ENCODE assay signal across 8 mouse cellular contexts in the genomic region with DNA sequence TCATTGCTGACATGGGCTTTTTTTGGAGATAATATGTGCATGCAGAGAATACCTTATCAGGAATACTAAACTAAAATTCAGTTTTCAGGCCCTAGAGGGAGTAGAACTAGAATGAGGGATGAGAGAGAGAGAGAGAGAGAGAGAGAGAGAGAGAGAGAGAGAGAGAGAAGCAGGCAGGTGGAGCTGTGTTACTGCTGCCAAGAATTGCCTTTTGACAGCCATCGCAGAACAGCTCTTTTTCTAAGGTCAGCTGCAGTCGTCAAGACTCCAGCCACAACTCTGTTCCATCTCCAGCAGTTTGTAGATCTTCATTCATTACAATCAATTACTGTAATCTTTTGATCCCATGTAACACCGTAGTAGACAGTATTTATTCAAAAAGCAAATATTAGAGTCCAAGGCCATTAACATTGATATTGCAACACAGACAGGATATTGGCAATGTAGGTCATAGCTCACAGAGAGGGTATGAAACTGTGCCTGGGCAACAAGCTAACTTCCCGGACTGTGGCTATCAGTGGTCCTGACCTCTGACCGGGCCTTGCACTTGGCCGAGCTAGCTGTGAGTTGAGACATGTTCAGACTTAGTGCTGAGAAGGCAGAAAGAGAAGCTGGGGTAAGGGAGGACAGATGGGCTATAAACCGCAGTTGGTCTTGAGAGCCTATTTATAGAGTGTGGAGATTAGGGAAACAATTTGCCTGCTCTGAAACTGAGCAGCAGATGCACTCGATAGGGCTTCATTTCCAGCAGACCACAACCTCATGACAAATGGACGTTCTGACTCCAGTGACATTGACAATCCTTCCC. TPM values are rescaled to one million over a fixed set of nuclear protein-coding genes. Genes with fewer than 3 reads are reported as not detected.
DNase-seq lines count a peak whose midpoint lies in the region; ATAC-seq and TF ChIP-seq lines count a peak whose summit lies in the region.

No protein-coding gene starts in this region.

- no peak overlapping the region for H3K4me3 ChIP-seq in intestine, postnatal 0 days (ENCODE audit: low read depth, low read length)
- H3K4me3 ChIP-seq in forebrain, embryonic 13.5 days = no peak overlapping the region

- peak; percentile 56 for DNase-seq in layer of hippocampus, adult 11-12 months (ENCODE audit: low spot score)
- no peak for DNase-seq in layer of hippocampus, postnatal 25 days (ENCODE audit: extremely low spot score in 1 of 2, low spot score in 1 of 2)
- peak; percentile 49 for DNase-seq in adrenal gland, postnatal 14 days
- DNase-seq in gastrocnemius, adult 8-10 months (ENCODE audit: low spot score in 2 of 2) = peak; percentile 72 to 81
- DNase-seq in lung, postnatal 4 days = peak; percentile 48 to 80
- DNase-seq in c-Kit-positive CD71-positive TER-119-positive erythroid progenitor cells, embryonic 14.5 days (ENCODE audit: low spot score) = no peak

- H3K9ac ChIP-seq in intestine, postnatal 0 days (ENCODE audit: low read depth, low read length) = no peak overlapping the region
- H3K9ac ChIP-seq in forebrain, embryonic 13.5 days = no peak overlapping the region

- H3K36me3 ChIP-seq in intestine, postnatal 0 days (ENCODE audit: control insufficient read depth, insufficient read depth) = no peaks in the 10 kb centered on the region
- no peaks in the 10 kb centered on the region for H3K36me3 ChIP-seq in forebrain, embryonic 13.5 days (ENCODE audit: poor library complexity, severe bottlenecking)

- H3K9me3 ChIP-seq in intestine, postnatal 0 days (ENCODE audit: control insufficient read depth) = no peaks in the 10 kb centered on the region
- H3K9me3 ChIP-seq in forebrain, embryonic 13.5 days (replicated peaks) = no peaks in the 10 kb centered on the region

- no peaks in the 10 kb centered on the region for H3K27me3 ChIP-seq in intestine, postnatal 0 days (replicated peaks; ENCODE audit: control insufficient read depth, insufficient read depth, low read length)
- no peaks in the 10 kb centered on the region for H3K27me3 ChIP-seq in forebrain, embryonic 13.5 days

- H3K4me1 ChIP-seq in intestine, postnatal 0 days (replicated peaks; ENCODE audit: control insufficient read depth, insufficient read depth, low read length) = no peaks in the 10 kb centered on the region
- no peaks in the 10 kb centered on the region for H3K4me1 ChIP-seq in forebrain, embryonic 13.5 days

- 25% methylated on average over 9 of the region's 9 CpGs for WGBS in intestine, postnatal 0 days
- 77% methylated on average over 9 of the region's 9 CpGs for WGBS in forebrain, embryonic 13.5 days

- peak overlapping the region; percentile 13; the same call in 1 of the 2 replicates for H3K4me2 ChIP-seq in intestine, postnatal 0 days (replicated peaks; ENCODE audit: low read depth)
- H3K4me2 ChIP-seq in forebrain, embryonic 13.5 days = no peak overlapping the region

- peak; percentile 84 for ATAC-seq in intestine, postnatal 0 days
- ATAC-seq in forebrain, embryonic 13.5 days = no peak

- H3K27ac ChIP-seq in intestine, postnatal 0 days (ENCODE audit: low read depth, low read length) = peak overlapping the region; percentile 36; the same call in 1 of the 2 replicates
- no peak overlapping the region for H3K27ac ChIP-seq in forebrain, embryonic 13.5 days

- TF ChIP-seq CTCF in intestine, postnatal 0 days (IDR thresholded peaks at IDR 0.05; ENCODE audit: low read depth) = peak; percentile 16; the same call in 1 of the 2 replicates

RNA-seq across cellular contexts. Expression of gene 4931440F15Rik, which starts 17.1 kb away (rescaled TPM):
- total RNA-seq in layer of hippocampus, postnatal 25 days (2021) = 1 to 10 TPM; 2.3 to 3.6 TPM
- total RNA-seq in adrenal gland, postnatal 14 days (2021) = 0.53 and 0.56 TPM in 2 replicates
- total RNA-seq in gastrocnemius, adult 8-10 months (2022) = 1 to 10 TPM; 2.0 to 2.9 (median 2.5) TPM
- 0.09 and 0.12 TPM in 2 replicates for polyA plus RNA-seq in intestine, postnatal 0 days (2015; fragmentation: Nextera tagmentation; extraction: Ambion mirVana)
- 0.28 and 0.30 TPM in 2 replicates for polyA plus RNA-seq in forebrain, embryonic 13.5 days (2015; fragmentation: Nextera tagmentation; extraction: Ambion mirVana)

Comparison
In these comparisons a context has a peak if more than half of its experiments do, and no peak if none do; other contexts are left out.
1. DNase-seq: peak in layer of hippocampus, adult 11-12 months (single experiment), adrenal gland, postnatal 14 days (single experiment), gastrocnemius, adult 8-10 months (2 of 2) and lung, postnatal 4 days (2 of 2); none in layer of hippocampus, postnatal 25 days (0 of 2) and c-Kit-positive CD71-positive TER-119-positive erythroid progenitor cells, embryonic 14.5 days (single experiment).